Mouse (Mus musculus) forebrain, embryonic 12.5 days (tissue): ENCODE data around the gene Efna2. TPM values are rescaled to one million over a fixed set of nuclear protein-coding genes. Genes with fewer than 3 reads are reported as not detected.

ENCODE experiments used
- ATAC-seq: fragments of 200-750 bp; cut with Nextera tagmentation; 2 replicates; pipeline ENCODE4 v1.8.0; 2017; ENCODE audit warnings: moderate TSS enrichment; ENCODE audit not compliant: low FRiP score
- H3K27ac ChIP-seq: fragments of 300-500 bp; sonication (generic); 2 replicates; pipeline ENCODE4 v1.5.1; 2016; ENCODE audit warnings: mild to moderate bottlenecking
- H3K27me3 ChIP-seq: fragments of 300-500 bp; sonication (generic); 2 replicates; pipeline ENCODE4 v1.6.1; 2016; ENCODE audit warnings: mild to moderate bottlenecking
- H3K36me3 ChIP-seq: fragments of 300-500 bp; sonication (generic); replicated peaks from 2 replicates; pipeline ENCODE4 v1.6.1; 2016; ENCODE audit warnings: mild to moderate bottlenecking
- H3K4me1 ChIP-seq: fragments of 300-500 bp; sonication (generic); 2 replicates; pipeline ENCODE4 v1.6.1; 2016
- H3K4me2 ChIP-seq: fragments of 300-500 bp; sonication (generic); 2 replicates; pipeline ENCODE4 v1.6.1; 2016; ENCODE audit warnings: mild to moderate bottlenecking, moderate library complexity
- H3K4me3 ChIP-seq: fragments of 300-500 bp; sonication (generic); replicated peaks from 2 replicates; pipeline ENCODE4 v1.5.1; 2016; ENCODE audit warnings: mild to moderate bottlenecking
- H3K9ac ChIP-seq: fragments of 300-500 bp; sonication (generic); 2 replicates; pipeline ENCODE4 v1.6.1; 2016; ENCODE audit warnings: mild to moderate bottlenecking
- H3K9me3 ChIP-seq: fragments of 300-500 bp; sonication (generic); 2 replicates; pipeline ENCODE4 v1.6.1; 2016
- WGBS: fragments of 180-500 bp; shearing (Covaris S2); methylation state at CpG from one replicate; pipeline ENCODE4 v1.1.7; 2016; 5-methylcytosine and 5-hydroxymethylcytosine counted together
- polyA plus RNA-seq: library from polyadenylated mRNA; unstranded; fragments of >200 nt; fragmentation: Nextera tagmentation; extraction: Ambion mirVana; gene quantifications from 2 replicates; pipeline ENCODE4 v1.2.1, GENCODE M21; 2016

Gene Efna2
- 36.4 and 48.9 TPM in 2 replicates for polyA plus RNA-seq

GRCm38 (mm10) chr10:80179068-80180051, at the start of gene Efna2:
Gene Efna2, plus strand, starts transcription at chr10:80179482.
- Histone ChIP-seq H3K36me3 (no peaks in the 10 kb centered on the region; the same call in 1 of the 2 replicates), H3K9me3 (no peaks in the 10 kb centered on the region), H3K4me3 (peak within 1 kb of the TSS; percentile 93), H3K4me2 (peak within 1 kb of the TSS; percentile 87), H3K9ac (peak within 1 kb of the TSS; percentile 98), H3K27ac (peak within 1 kb of the TSS; percentile 85), H3K4me1 (peaks cover 65% of the 10 kb centered on the region), H3K27me3 (no peaks in the 10 kb centered on the region)
- WGBS: 1% methylated on average over 62 of the region's 106 CpGs
- peak; percentile 81 for ATAC-seq

- H3K4me3 ChIP-seq: no peak overlapping the region
- H3K4me1 ChIP-seq: peaks cover 17% of the 10 kb centered on the region
- H3K27me3 ChIP-seq: peaks cover 40% of the 10 kb centered on the region
- no peak overlapping the region for H3K27ac ChIP-seq
- no peak overlapping the region for H3K4me2 ChIP-seq
- peaks cover 97% of the 10 kb centered on the region for H3K36me3 ChIP-seq
- 93% methylated on average over 9 of the region's 9 CpGs for WGBS
- no peaks in the 10 kb centered on the region for H3K9me3 ChIP-seq
- no peak for ATAC-seq
- no peak overlapping the region for H3K9ac ChIP-seq
Observed at GRCm38 (mm10) chr10:80129846-80130245, 49.4 kb upstream of the Efna2 start.

GRCm38 (mm10) chr10:80130403-80131031, 48.8 kb upstream of the Efna2 start:
- Histone ChIP-seq H3K27ac (no peak overlapping the region), H3K4me3 (no peak overlapping the region; the same call in 1 of the 2 replicates), H3K9ac (no peak overlapping the region), H3K4me1 (peaks cover 17% of the 10 kb centered on the region), H3K36me3 (peaks cover 95% of the 10 kb centered on the region), H3K4me2 (no peak overlapping the region), H3K27me3 (peaks cover 46% of the 10 kb centered on the region), H3K9me3 (no peaks in the 10 kb centered on the region)
- no peak; the same call in 1 of the 2 replicates for ATAC-seq
- 86% methylated on average over 18 of the region's 18 CpGs for WGBS

- peak; percentile 48 for ATAC-seq
- Histone ChIP-seq H3K4me3 (peak overlapping the region; percentile 9; the same call in 1 of the 2 replicates), H3K27me3 (peaks cover 56% of the 10 kb centered on the region), H3K9ac (no peak overlapping the region), H3K36me3 (peaks cover 95% of the 10 kb centered on the region), H3K27ac (0 out of 2 replicates have a peak overlapping the region, but pooled peaks have one; percentile 13), H3K9me3 (no peaks in the 10 kb centered on the region), H3K4me1 (peaks cover 21% of the 10 kb centered on the region), H3K4me2 (peak overlapping the region; percentile 40)
- 15% methylated on average over 55 of the region's 55 CpGs for WGBS
Observed at GRCm38 (mm10) chr10:80131316-80131951, 47.8 kb upstream of the Efna2 start.

- Histone ChIP-seq H3K9ac (no peak overlapping the region), H3K27ac (no peak overlapping the region), H3K4me3 (peak overlapping the region; percentile 9; the same call in 1 of the 2 replicates), H3K36me3 (peaks cover 91% of the 10 kb centered on the region), H3K4me1 (peaks cover 26% of the 10 kb centered on the region), H3K27me3 (peaks cover 61% of the 10 kb centered on the region), H3K9me3 (no peaks in the 10 kb centered on the region), H3K4me2 (peak overlapping the region; percentile 40)
- no peak for ATAC-seq
- 34% methylated on average over 27 of the region's 27 CpGs for WGBS
Observed at GRCm38 (mm10) chr10:80131952-80132350, 47.3 kb upstream of the Efna2 start.

GRCm38 (mm10) chr10:80133226-80133849, 45.9 kb upstream of the Efna2 start:
- Histone ChIP-seq H3K9ac (peak overlapping the region; percentile 25; the same call in 1 of the 2 replicates), H3K27ac (no peak overlapping the region), H3K9me3 (no peaks in the 10 kb centered on the region), H3K4me1 (peaks cover 40% of the 10 kb centered on the region), H3K36me3 (peaks cover 77% of the 10 kb centered on the region), H3K4me3 (no peak overlapping the region), H3K27me3 (peaks cover 74% of the 10 kb centered on the region), H3K4me2 (no peak overlapping the region)
- 79% methylated on average over 8 of the region's 8 CpGs for WGBS
- ATAC-seq: no peak

GRCm38 (mm10) chr10:80134421-80134820, 44.9 kb upstream of the Efna2 start:
- H3K27ac ChIP-seq: no peak overlapping the region
- H3K4me1 ChIP-seq: peaks cover 48% of the 10 kb centered on the region
- WGBS: 91% methylated on average over 9 of the region's 9 CpGs
- no peaks in the 10 kb centered on the region for H3K9me3 ChIP-seq
- peaks cover 66% of the 10 kb centered on the region for H3K36me3 ChIP-seq
- no peak for ATAC-seq
- peaks cover 74% of the 10 kb centered on the region for H3K27me3 ChIP-seq
- no peak overlapping the region for H3K4me2 ChIP-seq
- no peak overlapping the region for H3K4me3 ChIP-seq
- no peak overlapping the region for H3K9ac ChIP-seq

GRCm38 (mm10) chr10:80135161-80135560, 44.1 kb upstream of the Efna2 start:
- Histone ChIP-seq H3K4me3 (no peak overlapping the region), H3K36me3 (peaks cover 59% of the 10 kb centered on the region)

GRCm38 (mm10) chr10:80135641-80136040, 43.6 kb upstream of the Efna2 start:
- WGBS: 84% methylated on average over 1 of the region's 1 CpGs
- Histone ChIP-seq H3K4me3 (no peak overlapping the region), H3K4me1 (peaks cover 53% of the 10 kb centered on the region), H3K9me3 (no peaks in the 10 kb centered on the region), H3K27me3 (peaks cover 71% of the 10 kb centered on the region), H3K36me3 (peaks cover 54% of the 10 kb centered on the region), H3K9ac (no peak overlapping the region), H3K4me2 (no peak overlapping the region), H3K27ac (no peak overlapping the region)
- ATAC-seq: no peak

More at GRCm38 (mm10) chr10:80135161-80135560, 44.1 kb upstream of the Efna2 start:
- no peak for ATAC-seq
- Histone ChIP-seq H3K4me2 (no peak overlapping the region), H3K4me1 (peaks cover 51% of the 10 kb centered on the region), H3K9ac (no peak overlapping the region), H3K9me3 (no peaks in the 10 kb centered on the region), H3K27ac (no peak overlapping the region), H3K27me3 (peaks cover 75% of the 10 kb centered on the region)
- WGBS: 86% methylated on average over 10 of the region's 10 CpGs

- peaks cover 57% of the 10 kb centered on the region for H3K4me1 ChIP-seq
- H3K9ac ChIP-seq: no peak overlapping the region
- H3K9me3 ChIP-seq: no peaks in the 10 kb centered on the region
- WGBS: 14% methylated on average over 40 of the region's 49 CpGs
- H3K27ac ChIP-seq: 0 out of 2 replicates have a peak overlapping the region, but pooled peaks have one; percentile 90
- peaks cover 64% of the 10 kb centered on the region for H3K27me3 ChIP-seq
- peaks cover 47% of the 10 kb centered on the region for H3K36me3 ChIP-seq
- peak overlapping the region; percentile 72 for H3K4me3 ChIP-seq
- H3K4me2 ChIP-seq: peak overlapping the region; percentile 95
- no peak for ATAC-seq
Observed at GRCm38 (mm10) chr10:80136179-80136951, 42.9 kb upstream of the Efna2 start.
